Mouse (Mus musculus): Measurements from ENCODE around the gene Gspt2. TPM values are rescaled to one million over a fixed set of nuclear protein-coding genes. Genes with fewer than 3 reads are reported as not detected.
"Not testable (repeated sequence)": the region's sequence is repeated elsewhere in the genome, so short reads cannot be mapped to it uniquely, and the experiment has no call there.

Gspt2 gene
- polyA plus RNA-seq, 1 experiment from 2014 or later: 11.3 TPM

DNA sequence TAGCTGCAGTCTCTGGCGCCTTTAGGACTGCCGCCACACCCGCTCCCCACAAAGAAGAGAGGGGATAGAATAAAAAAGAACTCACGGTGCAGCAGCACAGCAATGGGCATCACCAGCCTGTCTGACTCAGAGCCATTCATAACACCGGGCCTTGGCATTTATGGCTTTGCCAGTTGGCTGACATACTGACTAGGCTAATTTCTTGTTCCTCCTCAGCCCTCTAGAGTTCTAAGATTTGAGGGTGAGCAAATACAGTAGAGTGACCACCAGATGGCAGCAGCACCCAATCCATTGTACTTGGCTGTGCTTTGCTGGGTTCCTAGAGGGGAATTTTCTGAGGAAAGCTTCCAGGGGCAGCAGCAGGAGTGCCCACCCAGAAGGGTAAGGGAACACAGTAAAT lies 53.7 kb downstream of the Gspt2 start:
- H3K4me3 ChIP-seq (ENCODE audit: low read depth, low read length); DNase-seq (ENCODE audit: low spot score); H3K9ac ChIP-seq (ENCODE audit: low read length); H3K27ac ChIP-seq (ENCODE audit: low read depth, low read length); H3K4me2 ChIP-seq (ENCODE audit: low read depth, low read length, severe bottlenecking); H3K36me3 ChIP-seq (ENCODE audit: control insufficient read depth, insufficient read depth, low read length); H3K27me3 ChIP-seq (ENCODE audit: control insufficient read depth, insufficient read depth, low read length); H3K4me1 ChIP-seq (replicated peaks; ENCODE audit: control insufficient read depth, insufficient read depth, low read length); H3K9me3 ChIP-seq (ENCODE audit: control insufficient read depth, low read length): not testable (repeated sequence)
- ATAC-seq (replicated peaks; ENCODE audit: low FRiP score): peak; percentile 58
- WGBS: 83% methylated on average over 5 of the region's 5 CpGs

Other genes with a start within 250 kb of the Gspt2 start
- gene Maged1, start 93.9 kb upstream of the Gspt2 start, polyA plus RNA-seq (2014; fragmentation: Nextera tagmentation; extraction: Ambion mirVana): 743 and 816 TPM in 2 replicates
- gene Zxdb, start 88.5 kb downstream of the Gspt2 start, polyA plus RNA-seq (2014; fragmentation: Nextera tagmentation; extraction: Ambion mirVana): 1.7 and 2.3 TPM in 2 replicates

Measured in forebrain, embryonic 11.5 days (tissue).